Mouse (Mus musculus): ENCODE measurements around the gene Ube4b. TPM values are rescaled to one million over a fixed set of nuclear protein-coding genes. Genes with fewer than 3 reads are reported as not detected.

Ube4b gene
- total and polyA plus RNA-seq, 3 experiments: 28.4 to 104 (median 71.0) TPM

GRCm38 (mm10) chr4:149290157-149290750 lies 136.3 kb downstream of the Ube4b start:
- DNase-seq (ENCODE audit: low read depth, low spot score): no peak
- Histone ChIP-seq H3K9me3 (replicated peaks; ENCODE audit: insufficient read depth, low read length) (no peaks in the 10 kb centered on the region), H3K27me3 (ENCODE audit: control insufficient read depth in 1 of 2, insufficient read depth in 2 of 2, low read length in 2 of 2) (no peaks in the 10 kb centered on the region), H3K4me3 (ENCODE audit: control insufficient read depth in 1 of 2, insufficient read depth in 1 of 2, low read depth in 2 of 2, low read length in 2 of 2) (no peak overlapping the region), H3K4me1 (ENCODE audit: control insufficient read depth in 1 of 2, insufficient read depth in 2 of 2, low read length in 2 of 2) (peaks cover 0 to 2% of the 10 kb centered on the region in 2 experiments; a peak in 1 of 4 replicates), H3K9ac (ENCODE audit: control insufficient read depth, low read depth, low read length, poor library complexity, severe bottlenecking) (no peak overlapping the region), H3K79me2 (ENCODE audit: control insufficient read depth, insufficient read depth, low read length, poor library complexity) (no peaks in the 10 kb centered on the region), H3K27ac (ENCODE audit: control insufficient read depth, low read depth, low read length) (no peak overlapping the region), H3K36me3 (ENCODE audit: control insufficient read depth in 1 of 2, insufficient read depth in 2 of 2, low read length in 2 of 2) (no peaks in the 10 kb centered on the region)
- TF ChIP-seq ZNF384 (IDR thresholded peaks at IDR 0.05; ENCODE audit: low read depth, low read length) (no peak), MAZ (IDR thresholded peaks at IDR 0.05; ENCODE audit: low read depth, low read length) (no peak), MXI1 (IDR thresholded peaks at IDR 0.05; ENCODE audit: low read depth, low read length) (no peak), MEF2A (IDR thresholded peaks at IDR 0.05; ENCODE audit: extremely low read depth, insufficient replicate concordance, low read depth, low read length, poor library complexity, severe bottlenecking) (no peak), GATA1 (IDR thresholded peaks at IDR 0.05; ENCODE audit: low read depth, low read length) (no peak), CTCF (IDR thresholded peaks at IDR 0.05 in 2 of 3, conservative IDR thresholded peaks at IDR 0.05 in 1 of 3; ENCODE audit: control insufficient read depth in 1 of 3, insufficient read depth in 1 of 3, low read depth in 2 of 3, low read length in 3 of 3, poor library complexity in 1 of 3, severe bottlenecking in 1 of 3) (no peak), MAFK (IDR thresholded peaks at IDR 0.05; ENCODE audit: borderline replicate concordance, low read depth, low read length) (no peak)

DNA sequence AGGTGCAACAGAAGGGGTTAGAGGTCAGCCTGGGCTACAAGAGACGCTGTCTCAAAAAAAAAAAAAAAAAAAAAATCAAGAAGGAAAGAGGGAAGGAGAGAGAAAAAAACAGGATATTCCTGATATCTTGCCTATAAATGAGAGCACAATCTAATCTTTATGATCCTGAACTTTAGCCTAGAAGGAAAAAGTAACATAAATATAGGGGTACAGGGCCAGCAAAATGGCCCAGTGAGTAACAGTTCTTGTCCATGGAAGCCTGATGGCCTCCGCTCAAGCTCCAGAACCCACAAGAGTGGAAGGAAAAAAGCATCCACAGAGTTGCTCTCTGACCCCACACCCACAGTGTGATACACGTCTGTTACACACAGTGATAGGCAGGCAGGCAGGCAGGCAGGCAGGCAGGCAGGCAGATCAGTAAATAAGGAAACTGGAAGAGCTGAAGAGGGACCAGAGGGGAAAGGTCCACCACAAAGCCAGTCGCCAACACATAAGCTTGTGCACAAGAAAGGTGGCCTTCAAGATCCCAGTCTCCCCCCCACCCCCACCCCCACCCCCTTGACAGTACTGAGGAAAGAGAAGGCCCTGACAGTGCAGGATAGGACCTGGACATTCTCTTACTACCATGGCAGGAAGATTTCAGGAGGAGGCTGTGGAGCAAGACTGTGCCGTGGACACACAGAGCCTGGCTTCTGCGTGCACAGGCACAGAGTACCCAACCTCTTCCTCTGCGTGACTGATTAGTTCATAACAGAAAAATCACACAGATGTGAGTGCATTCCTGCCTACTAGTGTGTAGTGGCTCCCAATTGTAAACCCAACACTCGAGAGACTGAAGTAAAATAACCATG lies 140.0 kb downstream of the Ube4b start:
- no peak for DNase-seq (ENCODE audit: low read depth, low spot score)
- Histone ChIP-seq H3K79me2 (ENCODE audit: control insufficient read depth, insufficient read depth, low read length, poor library complexity) (no peaks in the 10 kb centered on the region), H3K36me3 (ENCODE audit: control insufficient read depth in 1 of 2, insufficient read depth in 2 of 2, low read length in 2 of 2) (peaks cover 0 to 2% of the 10 kb centered on the region in 2 experiments; a peak in 2 of 4 replicates), H3K9ac (ENCODE audit: control insufficient read depth, low read depth, low read length, poor library complexity, severe bottlenecking) (no peak overlapping the region), H3K9me3 (replicated peaks; ENCODE audit: insufficient read depth, low read length) (no peaks in the 10 kb centered on the region), H3K4me3 (ENCODE audit: control insufficient read depth in 1 of 2, insufficient read depth in 1 of 2, low read depth in 2 of 2, low read length in 2 of 2) (no peak overlapping the region), H3K27ac (ENCODE audit: control insufficient read depth, low read depth, low read length) (no peak overlapping the region), H3K27me3 (ENCODE audit: control insufficient read depth in 1 of 2, insufficient read depth in 2 of 2, low read length in 2 of 2) (no peaks in the 10 kb centered on the region), H3K4me1 (ENCODE audit: control insufficient read depth in 1 of 2, insufficient read depth in 2 of 2, low read length in 2 of 2) (peaks cover 0 to 2% of the 10 kb centered on the region in 2 experiments; a peak in 1 of 4 replicates)
- TF ChIP-seq TBP (IDR thresholded peaks at IDR 0.05; ENCODE audit: low read depth, low read length) (no peak), KAT2A (conservative IDR thresholded peaks at IDR 0.05; ENCODE audit: low read depth, low read length) (no peak), RAD21 (IDR thresholded peaks at IDR 0.05; ENCODE audit: low read depth, low read length) (no peak), SMC3 (IDR thresholded peaks at IDR 0.05; ENCODE audit: low read depth, low read length) (no peak), POLR2AphosphoS2 (IDR thresholded peaks at IDR 0.05; ENCODE audit: low read length) (no peak), ZC3H11A (IDR thresholded peaks at IDR 0.05; ENCODE audit: low read depth, low read length) (no peak), MAX (IDR thresholded peaks at IDR 0.05; ENCODE audit: low read length) (no peak), USF1 (IDR thresholded peaks at IDR 0.05; ENCODE audit: low read depth, low read length) (no peak), POLR2A (IDR thresholded peaks at IDR 0.05; ENCODE audit: control insufficient read depth in 1 of 2, insufficient read depth in 1 of 2, low read depth in 1 of 2, low read length in 2 of 2, poor library complexity in 1 of 2) (no peak), RCOR1 (IDR thresholded peaks at IDR 0.05; ENCODE audit: low read depth, low read length) (no peak)

Measured in MEL (cell line).